Comparison of ENCODE assay signal across 21 mouse cellular contexts in genomic region chr16:10498096-10498602, GRCm38 (mm10). TPM values are rescaled to one million over a fixed set of nuclear protein-coding genes. Genes with fewer than 3 reads are reported as not detected.
A peak's percentile ranks its signal among the peaks of the same experiment; 100 is the strongest.
DNase-seq lines count a peak whose midpoint lies in the region; ATAC-seq and TF ChIP-seq lines count a peak whose summit lies in the region.
"Had no signal": no experiment of that assay in that cellular context is flagged by ENCODE, and none has a peak within 500 bp of the region (broad histone marks: within the 10 kb centered on the region; RNA-seq: fewer than 3 reads in every experiment).

No protein-coding gene starts in this region.

- H3K36me3 ChIP-seq in kidney, embryonic 15.5 days = no peaks in the 10 kb centered on the region
- H3K36me3 ChIP-seq in CH12.LX (replicated peaks in 1 of 2; ENCODE audit: control insufficient read depth in 1 of 2, insufficient read depth in 1 of 2, low read length in 1 of 2) = peaks cover 16 to 79% of the 10 kb centered on the region in 2 experiments
- H3K36me3 ChIP-seq: forebrain, embryonic 10.5 days; heart, embryonic 13.5 days; hindbrain, embryonic 10.5 days; limb, embryonic 12.5 days; liver, embryonic 12.5 days; midbrain, embryonic 13.5 days; neural tube, embryonic 13.5 days had no signal

- no peak overlapping the region for H3K27ac ChIP-seq in kidney, embryonic 15.5 days
- peak overlapping the region; percentile 79 for H3K27ac ChIP-seq in CH12.LX (ENCODE audit: insufficient read depth, low read depth)
- H3K27ac ChIP-seq: forebrain, embryonic 10.5 days; heart, embryonic 13.5 days; hindbrain, embryonic 10.5 days; hindbrain, postnatal 0 days; kidney, postnatal 0 days; limb, embryonic 12.5 days; liver, embryonic 12.5 days; midbrain, embryonic 13.5 days; neural tube, embryonic 13.5 days had no signal

- DNase-seq in adrenal gland, postnatal 36 days = peak; percentile 20 to 40
- DNase-seq in adrenal gland, postnatal 4 days (ENCODE audit: low spot score in 2 of 2) = no peak
- DNase-seq in kidney, adult 18-20 months = peak; percentile 69
- peak; percentile 56 for DNase-seq in CH12.LX (ENCODE audit: extremely low read depth)
- peak; percentile 67 for DNase-seq in kidney, postnatal 14 days
- no peak for DNase-seq in thymus, postnatal 25 days
- no peak for DNase-seq in retina, embryonic 14.5 days (ENCODE audit: low spot score)
- DNase-seq: cerebellum, adult 11-12 months; forebrain, postnatal 0 days; layer of hippocampus, adult 9-11 months; lung, adult 2 months had no signal

- TF ChIP-seq RAD21 in CH12.LX (IDR thresholded peaks at IDR 0.05; ENCODE audit: low read depth, low read length) = no peak; the same call in 1 of the 2 replicates

- in situ Hi-C loops in CH12.LX (cut with MboI; ENCODE audit: low pct_ligation_motif_present, low pct_unique_long_range_greater_than_20kb, low sequenced_read_pairs) = no loop called here

- H3K4me1 ChIP-seq in kidney, embryonic 15.5 days = peaks cover 15% of the 10 kb centered on the region; the same call in 1 of the 2 replicates
- H3K4me1 ChIP-seq in CH12.LX (ENCODE audit: control insufficient read depth in 1 of 2, insufficient read depth in 2 of 2) = peaks cover 45 to 82% of the 10 kb centered on the region in 2 experiments
- H3K4me1 ChIP-seq: forebrain, embryonic 10.5 days; heart, embryonic 13.5 days; limb, embryonic 12.5 days; liver, embryonic 12.5 days; midbrain, embryonic 13.5 days; neural tube, embryonic 13.5 days had no signal

- peak; percentile 39; the same call in 1 of the 2 replicates for TF ChIP-seq POLR2A in CH12.LX (IDR thresholded peaks at IDR 0.05; ENCODE audit: low read depth, low read length)

- H3K9me3 ChIP-seq in kidney, embryonic 15.5 days (replicated peaks) = no peaks in the 10 kb centered on the region
- H3K9me3 ChIP-seq in CH12.LX (replicated peaks; ENCODE audit: low read length) = no peaks in the 10 kb centered on the region
- H3K9me3 ChIP-seq: forebrain, embryonic 10.5 days; heart, embryonic 13.5 days; hindbrain, embryonic 10.5 days; limb, embryonic 12.5 days; liver, embryonic 12.5 days; midbrain, embryonic 13.5 days; neural tube, embryonic 13.5 days had no signal

- no peak overlapping the region for H3K9ac ChIP-seq in kidney, embryonic 15.5 days
- peak overlapping the region; percentile 26 for H3K9ac ChIP-seq in CH12.LX (ENCODE audit: insufficient read depth, low read depth)
- H3K9ac ChIP-seq: forebrain, postnatal 0 days; heart, embryonic 13.5 days; limb, embryonic 12.5 days; liver, embryonic 12.5 days; midbrain, embryonic 13.5 days; neural tube, embryonic 13.5 days had no signal

- dilution Hi-C loops in CH12.LX (cut with MboI; ENCODE audit: extremely low pct_ligation_motif_present, extremely low pct_unique_long_range_greater_than_20kb, low sequenced_read_pairs) = no loop called here

- TF ChIP-seq CTCF in CH12.LX (conservative IDR thresholded peaks at IDR 0.05 in 1 of 2, IDR thresholded peaks at IDR 0.05 in 1 of 2; ENCODE audit: low read depth in 2 of 2, low read length in 2 of 2) = no peak

- 62% methylated on average over 5 of the region's 5 CpGs for WGBS in kidney, embryonic 15.5 days

- peaks cover 2% of the 10 kb centered on the region; the same call in 1 of the 2 replicates for H3K27me3 ChIP-seq in kidney, embryonic 15.5 days
- H3K27me3 ChIP-seq in CH12.LX (replicated peaks) = no peaks in the 10 kb centered on the region
- H3K27me3 ChIP-seq: midbrain, embryonic 13.5 days; neural tube, embryonic 13.5 days had no signal

- no peaks in the 10 kb centered on the region for H3K79me2 ChIP-seq in CH12.LX (replicated peaks; ENCODE audit: control insufficient read depth, extremely low read depth, insufficient read depth, poor library complexity, severe bottlenecking)

- no peak overlapping the region for H3K4me3 ChIP-seq in kidney, embryonic 15.5 days (replicated peaks)
- H3K4me3 ChIP-seq in CH12.LX (replicated peaks in 1 of 3; ENCODE audit: low read depth in 2 of 3, low read length in 2 of 3, poor library complexity in 1 of 3) = peak overlapping the region; percentile 17 to 53 (median 23)
- H3K4me3 ChIP-seq: forebrain, embryonic 10.5 days; heart, embryonic 13.5 days; hindbrain, embryonic 10.5 days; limb, embryonic 12.5 days; liver, embryonic 12.5 days; midbrain, embryonic 13.5 days; neural tube, embryonic 13.5 days had no signal

- no peak for ATAC-seq in kidney, embryonic 15.5 days (replicated peaks; ENCODE audit: low FRiP score)
- ATAC-seq: forebrain, postnatal 0 days; hindbrain, postnatal 0 days; liver, embryonic 12.5 days; midbrain, embryonic 13.5 days had no signal

- no peak overlapping the region for H3K4me2 ChIP-seq in kidney, embryonic 15.5 days
- peak overlapping the region; percentile 48 for H3K4me2 ChIP-seq in CH12.LX (ENCODE audit: insufficient read depth, low read depth, poor library complexity, severe bottlenecking)
- H3K4me2 ChIP-seq: heart, embryonic 13.5 days; limb, embryonic 12.5 days; liver, embryonic 12.5 days; midbrain, embryonic 13.5 days; neural tube, embryonic 13.5 days had no signal

- peak; percentile 65; the same call in 1 of the 2 replicates for TF ChIP-seq EP300 in CH12.LX (IDR thresholded peaks at IDR 0.05; ENCODE audit: low read length)

TF ChIP-seq in CH12.LX, 34 proteins besides CTCF, POLR2A, EP300 and RAD21:
- TF ChIP-seq IRF4 (IDR thresholded peaks at IDR 0.05; ENCODE audit: low read depth, low read length) = peak; percentile 64
- TF ChIP-seq POLR2AphosphoS2 (IDR thresholded peaks at IDR 0.05; ENCODE audit: low read depth, low read length) = 0 out of 2 replicates have a peak, but pooled peaks have one; percentile 2
- peak; percentile 66 for TF ChIP-seq BHLHE40 (IDR thresholded peaks at IDR 0.05; ENCODE audit: low read depth, low read length)
- no peak for TF ChIP-seq MAX (IDR thresholded peaks at IDR 0.05; ENCODE audit: low read length)
- no peak for TF ChIP-seq GABPA (IDR thresholded peaks at IDR 0.05; ENCODE audit: insufficient replicate concordance, low read depth, low read length)
- no peak for TF ChIP-seq JUND (conservative IDR thresholded peaks at IDR 0.05; ENCODE audit: low read depth, low read length)
- peak; percentile 39; the same call in 1 of the 2 replicates for TF ChIP-seq MXI1 (IDR thresholded peaks at IDR 0.05; ENCODE audit: low read depth, low read length)
- TF ChIP-seq MAZ (IDR thresholded peaks at IDR 0.05; ENCODE audit: low read depth, low read length) = 0 out of 2 replicates have a peak, but pooled peaks have one; percentile 27
- 0 out of 2 replicates have a peak, but pooled peaks have one; percentile 21 for TF ChIP-seq MYC (IDR thresholded peaks at IDR 0.05; ENCODE audit: low read depth, low read length)
- TF ChIP-seq ZKSCAN1 (IDR thresholded peaks at IDR 0.05; ENCODE audit: borderline replicate concordance, low read depth, low read length) = no peak
- peak; percentile 61 for TF ChIP-seq TCF12 (IDR thresholded peaks at IDR 0.05; ENCODE audit: low read depth, low read length)
- no peak for TF ChIP-seq CHD2 (IDR thresholded peaks at IDR 0.05; ENCODE audit: low read length)
- TF ChIP-seq MEF2A (IDR thresholded peaks at IDR 0.05; ENCODE audit: borderline replicate concordance, low read depth, low read length) = peak; percentile 57; the same call in 1 of the 2 replicates
- no peak for TF ChIP-seq SIN3A (IDR thresholded peaks at IDR 0.05; ENCODE audit: low read length)
- TF ChIP-seq TBP (conservative IDR thresholded peaks at IDR 0.05; ENCODE audit: low read depth, low read length) = no peak
- TF ChIP-seq ETS1 (conservative IDR thresholded peaks at IDR 0.05; ENCODE audit: low read depth, low read length) = peak; percentile 76; the same call in 1 of the 2 replicates
TF ChIP-seq in CH12.LX: peak in this region for 9.

RNA-seq across cellular contexts. Expression of gene Ciita, which starts 18.3 kb away (rescaled TPM):
- 1 to 10 TPM; 1.7 TPM for total RNA-seq in adrenal gland, postnatal 36 days (2021)
- under 1 TPM; 0.37 to 0.56 TPM for total RNA-seq in adrenal gland, postnatal 4 days (2021)
- 0.49 and 1.0 TPM in 2 replicates for polyA plus RNA-seq in kidney, embryonic 15.5 days (2015; fragmentation: Nextera tagmentation; extraction: Ambion mirVana)
- total RNA-seq in CH12.LX (2012; rRNA removed) = 32.7 and 39.8 TPM in 2 replicates
- total RNA-seq in CH12.LX (2014; rRNA removed) = 38.8 and 39.1 TPM in 2 replicates
- polyA plus RNA-seq in CH12.LX (2012; ENCODE audit: insufficient read length, low read depth) = 62.3 and 69.6 TPM in 2 replicates
- total RNA-seq: forebrain, postnatal 0 days; hindbrain, postnatal 0 days had no signal

RNA-seq across cellular contexts. Expression of gene Dexi, which starts 44.7 kb away (rescaled TPM):
- total RNA-seq in adrenal gland, postnatal 36 days (2021) = 10 to 100 TPM; 21.0 to 22.4 TPM
- 10 to 100 TPM; 21.8 to 23.0 TPM for total RNA-seq in adrenal gland, postnatal 4 days (2021)
- polyA plus RNA-seq in kidney, embryonic 15.5 days (2015; fragmentation: Nextera tagmentation; extraction: Ambion mirVana) = 18.4 and 18.5 TPM in 2 replicates
- total RNA-seq in CH12.LX (2012; rRNA removed) (13.7 and 14.1 TPM in 2 replicates), CH12.LX (2014; rRNA removed) (10.0 and 11.3 TPM in 2 replicates)
- 18.6 and 19.6 TPM in 2 replicates for polyA plus RNA-seq in CH12.LX (2012; ENCODE audit: insufficient read length, low read depth)

RNA-seq across cellular contexts. Expression of gene Clec16a, which starts 47.0 kb away (rescaled TPM):
- 10 to 100 TPM; 37.4 to 46.9 TPM for total RNA-seq in adrenal gland, postnatal 36 days (2021)
- 10 to 100 TPM; 28.2 to 30.7 TPM for total RNA-seq in adrenal gland, postnatal 4 days (2021)
- polyA plus RNA-seq in kidney, embryonic 15.5 days (2015; fragmentation: Nextera tagmentation; extraction: Ambion mirVana) = 34.7 and 35.0 TPM in 2 replicates
- 24.2 and 26.2 TPM in 2 replicates for total RNA-seq in CH12.LX (2012; rRNA removed)
- total RNA-seq in CH12.LX (2014; rRNA removed) = 19.3 and 20.0 TPM in 2 replicates
- polyA plus RNA-seq in CH12.LX (2012; ENCODE audit: insufficient read length, low read depth) = 18.5 and 20.5 TPM in 2 replicates

RNA-seq across cellular contexts. Expression of gene Tvp23a, which starts 51.0 kb away (rescaled TPM):
- 1 to 10 TPM; 1.2 to 1.6 TPM for total RNA-seq in adrenal gland, postnatal 36 days (2021)
- total RNA-seq in adrenal gland, postnatal 4 days (2021) = 1 to 10 TPM; 4.7 to 4.8 TPM
- polyA plus RNA-seq in kidney, embryonic 15.5 days (2015; fragmentation: Nextera tagmentation; extraction: Ambion mirVana) = 12.7 and 15.8 TPM in 2 replicates
- 0.63 and 0.68 TPM in 2 replicates for total RNA-seq in CH12.LX (2012; rRNA removed)
- total RNA-seq in CH12.LX (2014; rRNA removed) = 0.18 TPM in 1 of 2 replicates, not detected in the other
- polyA plus RNA-seq in CH12.LX (2012; ENCODE audit: insufficient read length, low read depth) = 1.7 and 1.8 TPM in 2 replicates

Comparison
In these comparisons a context has a peak if more than half of its experiments do, and no peak if none do; other contexts are left out.
1. DNase-seq: peak in adrenal gland, postnatal 36 days (2 of 2), kidney, adult 18-20 months (single experiment), CH12.LX (single experiment) and kidney, postnatal 14 days (single experiment); none in adrenal gland, postnatal 4 days (0 of 2), thymus, postnatal 25 days (single experiment) and retina, embryonic 14.5 days (single experiment).
2. RNA of gene Ciita, which starts 18.3 kb away (total RNA-seq): 32.7 to 39.8 TPM in CH12.LX; 1.7 TPM in adrenal gland, postnatal 36 days and 0.37 to 0.56 TPM in adrenal gland, postnatal 4 days; every median in the first group is over 10 times any median in the second.